Mouse (Mus musculus) heart, adult 2 months (tissue): ENCODE measurements around the gene Dnah8. TPM values are rescaled to one million over a fixed set of nuclear protein-coding genes. Genes with fewer than 3 reads are reported as not detected.

ENCODE experiments used
- DNase-seq, 2 experiments: peaks; one replicate each; pipeline ENCODE4 v3.0.0; 2021
- H3K27ac ChIP-seq: fragments of 200-600 bp; 2 replicates; pipeline ENCODE4 v1.8.1; 2022
- H3K27me3 ChIP-seq: fragments of 200-500 bp; 2 replicates; pipeline ENCODE4 v1.6.1; 2012; ENCODE audit warnings: mild to moderate bottlenecking, low read length, inconsistent platforms, mixed read lengths; ENCODE audit not compliant: control insufficient read depth, insufficient read depth
- H3K36me3 ChIP-seq: fragments of 200-500 bp; 2 replicates; pipeline ENCODE4 v1.6.1; 2012; ENCODE audit warnings: low read length, inconsistent platforms; ENCODE audit not compliant: control insufficient read depth, insufficient read depth
- H3K4me1 ChIP-seq: fragments of 200-500 bp; 2 replicates; pipeline ENCODE4 v1.6.1; 2011; ENCODE audit warnings: low read length; ENCODE audit not compliant: control insufficient read depth, insufficient read depth
- H3K4me3 ChIP-seq: fragments of 200-600 bp; 2 replicates; pipeline ENCODE4 v1.8.1; 2022
- H3K79me2 ChIP-seq: fragments of 200-500 bp; replicated peaks from 2 replicates; pipeline ENCODE4 v1.6.1; 2012; ENCODE audit warnings: mild to moderate bottlenecking, inconsistent platforms, low read length, moderate library complexity, mixed read lengths; ENCODE audit not compliant: control insufficient read depth, insufficient read depth
- H3K9ac ChIP-seq: fragments of 200-500 bp; 2 replicates; pipeline ENCODE4 v1.6.1; 2012; ENCODE audit warnings: low read depth, mild to moderate bottlenecking, control low read depth, inconsistent platforms, low read length, mixed read lengths
- CTCF ChIP-seq: fragments of 200-600 bp; IDR thresholded peaks from 2 replicates; pipeline ENCODE4 v1.8.1; 2022; ENCODE audit warnings: antibody characterized with exemption, mild to moderate bottlenecking, moderate library complexity
- EP300 ChIP-seq: fragments of 200-500 bp; IDR thresholded peaks from 2 replicates; pipeline ENCODE4 v1.6.1; 2011; ENCODE audit warnings: low read depth, low read length, control low read depth; ENCODE audit not compliant: insufficient read depth
- POLR2A ChIP-seq: fragments of 200-500 bp; IDR thresholded peaks from 2 replicates; pipeline ENCODE4 v1.6.1; 2011; ENCODE audit warnings: mild to moderate bottlenecking, low read depth, low read length, control low read depth; ENCODE audit not compliant: insufficient read depth
- WGBS: fragments of 180-500 bp; shearing (Covaris S2); methylation state at CpG from one replicate; pipeline ENCODE4 v1.1.7; 2018; 5-methylcytosine and 5-hydroxymethylcytosine counted together
- intact Hi-C: fragments of 180-260 bp; cut with DNase I; formaldehyde crosslinking; loops from one replicate; pipeline ENCODE4 v1.15.1; 2025
- polyA plus RNA-seq: library from polyadenylated mRNA; depleted of rRNA; stranded (reverse); fragments of >200 nt; gene quantifications from 2 replicates; pipeline ENCODE4 v1.2.3, GENCODE M21; 2012
- total RNA-seq, 2 experiments: library from RNA; stranded (reverse); gene quantifications; 2 replicates each; pipeline ENCODE4 v1.2.3; 2021

The Dnah8 gene
- total and polyA plus RNA-seq, 3 experiments = 0.45 to 1.2 (median 0.97) TPM

- Histone ChIP-seq H3K9ac (no peak overlapping the region), H3K4me3 (no peak overlapping the region), H3K4me1 (no peaks in the 10 kb centered on the region), H3K27ac (no peak overlapping the region), H3K27me3 (no peaks in the 10 kb centered on the region), H3K79me2 (no peaks in the 10 kb centered on the region), H3K36me3 (no peaks in the 10 kb centered on the region)
- intact Hi-C loops = no loop called here
- 55% methylated on average over 12 of the region's 12 CpGs for WGBS
- TF ChIP-seq EP300 = no peak
- TF ChIP-seq CTCF = no peak
- no peak for TF ChIP-seq POLR2A
- DNase-seq = no peak
These were observed 181.4 kb downstream of the Dnah8 start for GRCm38 (mm10) chr17:30805511-30806059.

- no peaks in the 10 kb centered on the region for H3K4me1 ChIP-seq
- no peaks in the 10 kb centered on the region for H3K79me2 ChIP-seq
- no peak for DNase-seq
- H3K27me3 ChIP-seq = no peaks in the 10 kb centered on the region; the same call in 1 of the 2 replicates
- no peak for TF ChIP-seq EP300
- TF ChIP-seq POLR2A = no peak
- no peak for TF ChIP-seq CTCF
- no peak overlapping the region for H3K4me3 ChIP-seq
- H3K9ac ChIP-seq = no peak overlapping the region
- whole genome bisulfite sequencing = 58% methylated on average over 15 of the region's 15 CpGs
- no peaks in the 10 kb centered on the region for H3K36me3 ChIP-seq
- H3K27ac ChIP-seq = no peak overlapping the region
- intact Hi-C loops = no loop called here
These were observed 184.9 kb downstream of the Dnah8 start for GRCm38 (mm10) chr17:30808866-30809660.

- no peak for DNase-seq
- no peaks in the 10 kb centered on the region; the same call in 1 of the 2 replicates for H3K27me3 ChIP-seq
- H3K4me3 ChIP-seq = no peak overlapping the region
- no peak overlapping the region for H3K9ac ChIP-seq
- H3K4me1 ChIP-seq = no peaks in the 10 kb centered on the region
- H3K79me2 ChIP-seq = no peaks in the 10 kb centered on the region
- intact Hi-C loops = no loop called here
- 81% methylated on average over 16 of the region's 16 CpGs for WGBS
- no peak for TF ChIP-seq POLR2A
- TF ChIP-seq CTCF = no peak
- no peak for TF ChIP-seq EP300
- no peaks in the 10 kb centered on the region for H3K36me3 ChIP-seq
- H3K27ac ChIP-seq = no peak overlapping the region
These were observed 185.9 kb downstream of the Dnah8 start for GRCm38 (mm10) chr17:30809926-30810660.

GRCm38 (mm10) chr17:30818543-30818942 is 194.4 kb downstream of the Dnah8 start:
- 95% methylated on average over 5 of the region's 5 CpGs for WGBS
- TF ChIP-seq CTCF = peak; percentile 54
- no peak for TF ChIP-seq POLR2A
- no peak for TF ChIP-seq EP300

GRCm38 (mm10) chr17:30819134-30819533 is 195.0 kb downstream of the Dnah8 start:
- no peak for DNase-seq
- intact Hi-C loops = loop anchor here (2.0 to 5.0 kb wide), 2 partner anchors 312 to 364 kb away; no protein-coding TSS in a partner anchor
- H3K36me3 ChIP-seq = no peaks in the 10 kb centered on the region
- no peaks in the 10 kb centered on the region for H3K79me2 ChIP-seq
- no peak overlapping the region for H3K9ac ChIP-seq
- TF ChIP-seq EP300 = no peak
- TF ChIP-seq CTCF = no peak
- no peak for TF ChIP-seq POLR2A
- 94% methylated on average over 8 of the region's 8 CpGs for WGBS
- no peaks in the 10 kb centered on the region; the same call in 1 of the 2 replicates for H3K4me1 ChIP-seq
- no peak overlapping the region for H3K27ac ChIP-seq
- H3K27me3 ChIP-seq = no peaks in the 10 kb centered on the region
- no peak overlapping the region for H3K4me3 ChIP-seq

More at GRCm38 (mm10) chr17:30818543-30818942, 194.4 kb downstream of the Dnah8 start:
- Histone ChIP-seq H3K9ac (no peak overlapping the region), H3K27me3 (no peaks in the 10 kb centered on the region), H3K4me3 (no peak overlapping the region), H3K27ac (no peak overlapping the region), H3K4me1 (no peaks in the 10 kb centered on the region; the same call in 1 of the 2 replicates), H3K36me3 (no peaks in the 10 kb centered on the region), H3K79me2 (no peaks in the 10 kb centered on the region)
- intact Hi-C loops = loop anchor here (2.0 to 5.0 kb wide), 2 partner anchors 311 to 364 kb away; no protein-coding TSS in a partner anchor
- DNase-seq = no peak
